ENCODE assay signal across 8 mouse cellular contexts in genomic region chr12:102593699-102594098, GRCm38 (mm10). TPM values are rescaled to one million over a fixed set of nuclear protein-coding genes. Genes with fewer than 3 reads are reported as not detected.
DNase-seq lines count a peak whose midpoint lies in the region; ATAC-seq and TF ChIP-seq lines count a peak whose summit lies in the region.

No protein-coding gene starts in this region.

- H3K9ac ChIP-seq in kidney, embryonic 14.5 days (ENCODE audit: low read depth, low read length): no peak overlapping the region
- no peak overlapping the region for H3K9ac ChIP-seq in hindbrain, postnatal 0 days (replicated peaks; ENCODE audit: low read length)
- H3K9ac ChIP-seq in stomach, embryonic 16.5 days (ENCODE audit: low read length): no peak overlapping the region; the same call in 1 of the 2 replicates

- TF ChIP-seq CTCF in hindbrain, postnatal 0 days (IDR thresholded peaks at IDR 0.05; ENCODE audit: low read depth): no peak

- H3K27me3 ChIP-seq in kidney, embryonic 14.5 days (ENCODE audit: control insufficient read depth, insufficient read depth, low read length): no peaks in the 10 kb centered on the region
- no peaks in the 10 kb centered on the region for H3K27me3 ChIP-seq in hindbrain, postnatal 0 days (ENCODE audit: insufficient read depth, low read length)
- H3K27me3 ChIP-seq in stomach, embryonic 16.5 days (ENCODE audit: control insufficient read depth, insufficient read depth, low read length): no peaks in the 10 kb centered on the region

- 49% methylated on average over 9 of the region's 9 CpGs for WGBS in kidney, embryonic 14.5 days
- 36% methylated on average over 9 of the region's 9 CpGs for WGBS in hindbrain, postnatal 0 days
- WGBS in stomach, embryonic 16.5 days: 46% methylated on average over 9 of the region's 9 CpGs

- H3K36me3 ChIP-seq in kidney, embryonic 14.5 days (ENCODE audit: control insufficient read depth, insufficient read depth, low read length): no peaks in the 10 kb centered on the region
- H3K36me3 ChIP-seq in hindbrain, postnatal 0 days (ENCODE audit: insufficient read depth, low read length): no peaks in the 10 kb centered on the region
- H3K36me3 ChIP-seq in stomach, embryonic 16.5 days (ENCODE audit: control insufficient read depth, insufficient read depth, low read length): no peaks in the 10 kb centered on the region

- ATAC-seq in kidney, embryonic 14.5 days (ENCODE audit: low FRiP score, low TSS enrichment): no peak; the same call in 1 of the 2 replicates
- peak; percentile 44; the same call in 1 of the 2 replicates for ATAC-seq in hindbrain, postnatal 0 days
- peak; percentile 49; the same call in 1 of the 2 replicates for ATAC-seq in stomach, embryonic 16.5 days (ENCODE audit: insufficient read depth, low FRiP score)

- peaks cover 42% of the 10 kb centered on the region for H3K4me1 ChIP-seq in kidney, embryonic 14.5 days (ENCODE audit: control insufficient read depth, insufficient read depth, low read length)
- peaks cover 8% of the 10 kb centered on the region; the same call in 1 of the 2 replicates for H3K4me1 ChIP-seq in hindbrain, postnatal 0 days (ENCODE audit: insufficient read depth, low read length)
- peaks cover 19% of the 10 kb centered on the region for H3K4me1 ChIP-seq in stomach, embryonic 16.5 days (ENCODE audit: control insufficient read depth, insufficient read depth, low read length)

- peak; percentile 33 to 61 for DNase-seq in kidney, postnatal 25 days
- DNase-seq in adrenal gland, postnatal 14 days: peak; percentile 81
- peak; percentile 86 to 89 for DNase-seq in cerebellum, postnatal 25 days
- DNase-seq in hindbrain, postnatal 0 days (ENCODE audit: low spot score): peak; percentile 69
- DNase-seq in urinary bladder, postnatal 25 days (ENCODE audit: low spot score): no peak
- DNase-seq in yolk sac, embryonic 10.5 days (ENCODE audit: low spot score): no peak

- no peak overlapping the region for H3K4me2 ChIP-seq in kidney, embryonic 14.5 days (replicated peaks; ENCODE audit: low read depth, low read length)
- no peak overlapping the region for H3K4me2 ChIP-seq in hindbrain, postnatal 0 days (ENCODE audit: low read depth, low read length)
- H3K4me2 ChIP-seq in stomach, embryonic 16.5 days (ENCODE audit: low read depth, low read length): no peak overlapping the region

- H3K27ac ChIP-seq in kidney, embryonic 14.5 days (ENCODE audit: low read depth, low read length): no peak overlapping the region
- H3K27ac ChIP-seq in hindbrain, postnatal 0 days: peak overlapping the region; percentile 42; the same call in 1 of the 2 replicates
- peak overlapping the region; percentile 72 for H3K27ac ChIP-seq in stomach, embryonic 16.5 days (ENCODE audit: low read length)

- H3K4me3 ChIP-seq in kidney, embryonic 14.5 days (ENCODE audit: low read length): no peak overlapping the region
- H3K4me3 ChIP-seq in hindbrain, postnatal 0 days (ENCODE audit: low read length): no peak overlapping the region
- H3K4me3 ChIP-seq in stomach, embryonic 16.5 days (replicated peaks; ENCODE audit: low read length): no peak overlapping the region

- H3K9me3 ChIP-seq in kidney, embryonic 14.5 days (ENCODE audit: control insufficient read depth, low read length): no peaks in the 10 kb centered on the region
- no peaks in the 10 kb centered on the region for H3K9me3 ChIP-seq in hindbrain, postnatal 0 days (ENCODE audit: low read length)
- H3K9me3 ChIP-seq in stomach, embryonic 16.5 days (replicated peaks; ENCODE audit: control insufficient read depth, low read length): peaks cover 4% of the 10 kb centered on the region; the same call in 1 of the 2 replicates

RNA-seq across cellular contexts. Expression of gene Chga, which starts 38.9 kb away (rescaled TPM):
- polyA plus RNA-seq in kidney, embryonic 14.5 days (2014; fragmentation: Nextera tagmentation; extraction: Ambion mirVana): 0.30 and 0.73 TPM in 2 replicates
- 1,531 and 1,561 TPM in 2 replicates for total RNA-seq in adrenal gland, postnatal 14 days (2021)
- total RNA-seq in hindbrain, postnatal 0 days (2014; rRNA removed): 160 and 171 TPM in 2 replicates
- 254 and 255 TPM in 2 replicates for polyA plus RNA-seq in hindbrain, postnatal 0 days (2015; fragmentation: Nextera tagmentation; extraction: Ambion mirVana)
- 15.8 and 17.5 TPM in 2 replicates for polyA plus RNA-seq in stomach, embryonic 16.5 days (2015; fragmentation: Nextera tagmentation; extraction: Ambion mirVana)

Comparison
In these comparisons a context has a peak if more than half of its experiments do, and no peak if none do; other contexts are left out.
1. DNase-seq: peak in kidney, postnatal 25 days (2 of 2), adrenal gland, postnatal 14 days (single experiment), cerebellum, postnatal 25 days (2 of 2) and hindbrain, postnatal 0 days (single experiment); none in urinary bladder, postnatal 25 days (single experiment) and yolk sac, embryonic 10.5 days (single experiment).
2. RNA of gene Chga, which starts 38.9 kb away (polyA plus RNA-seq): 254 to 255 TPM in hindbrain, postnatal 0 days; 15.8 to 17.5 TPM in stomach, embryonic 16.5 days and 0.30 to 0.73 TPM in kidney, embryonic 14.5 days; every median in the first group is over 10 times any median in the second.